Mouse (Mus musculus) thymus, adult 2 months (tissue): Measurements from ENCODE around the gene Gpr176.

Experiments
- CTCF ChIP-seq: fragments of 200-500 bp; IDR thresholded peaks from 2 replicates; pipeline ENCODE4 v1.5.1; 2012; ENCODE audit warnings: mild to moderate bottlenecking, control low read depth, low read length, moderate library complexity, borderline replicate concordance; ENCODE audit not compliant: control insufficient read depth, poor library complexity, insufficient read depth; ENCODE audit errors: extremely low read depth
- POLR2A ChIP-seq: fragments of 200-500 bp; IDR thresholded peaks from 2 replicates; pipeline ENCODE4 v1.6.1; 2012; ENCODE audit warnings: mild to moderate bottlenecking, low read length, control low read depth, moderate library complexity; ENCODE audit not compliant: control insufficient read depth, poor library complexity, insufficient read depth; ENCODE audit errors: extremely low read depth

DNA sequence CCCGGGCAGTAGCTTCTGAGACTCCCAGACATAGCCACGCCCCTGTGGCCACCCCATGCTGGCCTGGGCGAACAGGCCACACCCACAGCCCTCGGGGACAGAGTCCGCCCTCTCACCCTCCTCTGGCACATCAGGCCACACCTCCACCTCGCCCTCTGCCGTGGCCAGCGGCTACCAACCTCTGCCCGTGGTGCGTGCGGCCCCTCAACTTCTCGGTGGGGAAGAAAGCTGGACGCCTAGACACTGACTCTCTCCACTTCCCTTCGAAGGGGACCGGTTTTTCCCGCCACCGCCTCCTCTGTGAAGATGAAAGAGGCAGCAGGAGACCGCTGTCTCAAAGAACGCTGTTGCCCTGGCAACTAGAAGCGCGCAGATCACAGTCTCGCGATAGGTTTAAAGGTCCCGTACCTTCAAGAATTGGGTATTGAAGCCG is 116.6 kb downstream of the Gpr176 start, which contains the start of gene Fsip1:
- TF ChIP-seq CTCF (peak; percentile 22; the same call in 1 of the 2 replicates), POLR2A (no peak)
